Mouse (Mus musculus) bone marrow, adult 2 months (tissue): ENCODE data around the gene March4.

Source experiments
- CTCF ChIP-seq: fragments of 200-500 bp; IDR thresholded peaks from 2 replicates; pipeline ENCODE4 v1.5.1; 2011; ENCODE audit warnings: low read length, control low read depth; ENCODE audit not compliant: control insufficient read depth, insufficient read depth
- POLR2A ChIP-seq: fragments of 200-500 bp; IDR thresholded peaks from 2 replicates; pipeline ENCODE4 v1.6.1; 2011; ENCODE audit warnings: low read depth, mild to moderate bottlenecking, control low read depth, low read length, borderline replicate concordance; ENCODE audit not compliant: control insufficient read depth

DNA sequence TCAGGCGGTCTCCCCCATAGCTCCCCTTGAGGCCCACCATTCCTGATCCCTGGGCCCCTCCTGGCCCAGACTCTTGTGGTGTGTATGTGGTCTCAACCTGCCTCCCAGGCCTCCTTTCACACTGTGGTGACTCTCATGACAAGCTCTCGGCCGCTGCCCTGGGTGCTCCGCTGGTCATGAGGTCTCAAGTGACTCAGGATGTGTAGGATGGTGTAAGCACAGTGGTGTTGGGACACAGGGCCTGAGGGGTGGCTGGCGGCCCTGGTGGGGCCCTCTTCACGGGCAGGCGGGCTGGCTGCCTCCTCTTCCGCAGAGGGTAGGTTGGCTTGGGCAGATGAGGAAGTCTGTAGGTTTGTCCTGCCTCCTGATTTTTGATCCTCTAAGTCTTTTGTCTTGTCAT, 108.2 kb downstream of the March4 start:
- TF ChIP-seq POLR2A, result no peak
- TF ChIP-seq CTCF, result no peak
